Mouse (Mus musculus) thymus, adult 2 months (tissue): Measurements from ENCODE around the gene Mien1. TPM values are rescaled to one million over a fixed set of nuclear protein-coding genes. Genes with fewer than 3 reads are reported as not detected.

ENCODE experiments used
- DNase-seq: peaks from one replicate; pipeline ENCODE4 v3.0.0; 2021
- H3K27ac ChIP-seq: fragments of 200-500 bp; 2 replicates; pipeline ENCODE4 v1.5.1; 2012; ENCODE audit warnings: low read length, control low read depth; ENCODE audit not compliant: control insufficient read depth, insufficient read depth
- H3K27me3 ChIP-seq: fragments of 200-500 bp; 2 replicates; pipeline ENCODE4 v1.6.1; 2012; ENCODE audit warnings: mild to moderate bottlenecking, low read length, moderate library complexity, mixed read lengths; ENCODE audit not compliant: control insufficient read depth, insufficient read depth
- H3K36me3 ChIP-seq: fragments of 200-500 bp; 2 replicates; pipeline ENCODE4 v1.6.1; 2012; ENCODE audit warnings: mild to moderate bottlenecking, low read length, moderate library complexity; ENCODE audit not compliant: control insufficient read depth, insufficient read depth
- H3K4me1 ChIP-seq: fragments of 200-500 bp; replicated peaks from 2 replicates; pipeline ENCODE4 v1.6.1; 2012; ENCODE audit warnings: low read length; ENCODE audit not compliant: control insufficient read depth, insufficient read depth
- H3K4me3 ChIP-seq: fragments of 200-500 bp; 2 replicates; pipeline ENCODE4 v1.5.1; 2012; ENCODE audit warnings: mild to moderate bottlenecking, low read length, control low read depth, moderate library complexity; ENCODE audit not compliant: control insufficient read depth, insufficient read depth
- CTCF ChIP-seq: fragments of 200-500 bp; IDR thresholded peaks from 2 replicates; pipeline ENCODE4 v1.5.1; 2012; ENCODE audit warnings: mild to moderate bottlenecking, control low read depth, low read length, moderate library complexity, borderline replicate concordance; ENCODE audit not compliant: control insufficient read depth, poor library complexity, insufficient read depth; ENCODE audit errors: extremely low read depth
- POLR2A ChIP-seq: fragments of 200-500 bp; IDR thresholded peaks from 2 replicates; pipeline ENCODE4 v1.6.1; 2012; ENCODE audit warnings: mild to moderate bottlenecking, low read length, control low read depth, moderate library complexity; ENCODE audit not compliant: control insufficient read depth, poor library complexity, insufficient read depth; ENCODE audit errors: extremely low read depth
- WGBS: fragments of 180-500 bp; shearing (Covaris S2); methylation state at CpG from one replicate; pipeline ENCODE4 v1.1.7; 2018; 5-methylcytosine and 5-hydroxymethylcytosine counted together
- polyA plus RNA-seq: library from polyadenylated mRNA; depleted of rRNA; stranded (reverse); fragments of >200 nt; gene quantifications from 2 replicates; pipeline ENCODE4 v1.2.3, GENCODE M21; 2012

Gene Mien1
- polyA plus RNA-seq, 1 experiment, result 96.7 TPM

- Histone ChIP-seq H3K27ac (peak overlapping the region; percentile 11; the same call in 1 of the 2 replicates), H3K27me3 (no peaks in the 10 kb centered on the region), H3K36me3 (peaks cover 11% of the 10 kb centered on the region; the same call in 1 of the 2 replicates), H3K4me3 (no peak overlapping the region), H3K4me1 (peaks cover 52% of the 10 kb centered on the region)
- WGBS, result 80% methylated on average over 8 of the region's 8 CpGs
- no peak for TF ChIP-seq CTCF
- no peak for TF ChIP-seq POLR2A
- no peak for DNase-seq
These were observed 35.2 kb upstream of the Mien1 start for GRCm38 (mm10) chr11:98473916-98474479.

- H3K4me3 ChIP-seq, result no peak overlapping the region
- TF ChIP-seq CTCF (no peak), POLR2A (no peak)
- WGBS, result 82% methylated on average over 4 of the region's 4 CpGs
These were observed 33.9 kb upstream of the Mien1 start for GRCm38 (mm10) chr11:98472696-98473095.

GRCm38 (mm10) chr11:98470795-98471194, 32.0 kb upstream of the Mien1 start:
- Histone ChIP-seq H3K4me3 (peak overlapping the region; percentile 8; the same call in 1 of the 2 replicates), H3K36me3 (peaks cover 26% of the 10 kb centered on the region), H3K27me3 (no peaks in the 10 kb centered on the region), H3K27ac (peak overlapping the region; percentile 84), H3K4me1 (peaks cover 52% of the 10 kb centered on the region)
- DNase-seq, result no peak
- 54% methylated on average over 6 of the region's 6 CpGs for WGBS
- no peak for TF ChIP-seq POLR2A
- TF ChIP-seq CTCF, result no peak

More at GRCm38 (mm10) chr11:98472696-98473095, 33.9 kb upstream of the Mien1 start:
- Histone ChIP-seq H3K4me1 (peaks cover 52% of the 10 kb centered on the region), H3K27me3 (no peaks in the 10 kb centered on the region), H3K27ac (no peak overlapping the region), H3K36me3 (peaks cover 11% of the 10 kb centered on the region; the same call in 1 of the 2 replicates)
- no peak for DNase-seq

- H3K36me3 ChIP-seq, result peaks cover 29% of the 10 kb centered on the region
- TF ChIP-seq CTCF (no peak), POLR2A (no peak)
- peak; percentile 51 for DNase-seq
- WGBS, result 10% methylated on average over 22 of the region's 22 CpGs
- no peak overlapping the region for H3K4me3 ChIP-seq
- H3K27ac ChIP-seq, result peak overlapping the region; percentile 84
- H3K4me1 ChIP-seq, result peaks cover 58% of the 10 kb centered on the region
- H3K27me3 ChIP-seq, result no peaks in the 10 kb centered on the region
These were observed 31.2 kb upstream of the Mien1 start for GRCm38 (mm10) chr11:98469761-98470714.

GRCm38 (mm10) chr11:98464516-98464915, 25.7 kb upstream of the Mien1 start:
- H3K4me3 ChIP-seq, result no peak overlapping the region
- H3K4me1 ChIP-seq, result peaks cover 74% of the 10 kb centered on the region
- H3K27ac ChIP-seq, result peak overlapping the region; percentile 80
- peaks cover 20% of the 10 kb centered on the region for H3K36me3 ChIP-seq
- no peak for TF ChIP-seq POLR2A
- TF ChIP-seq CTCF, result no peak
- H3K27me3 ChIP-seq, result no peaks in the 10 kb centered on the region
- DNase-seq, result no peak
- 43% methylated on average over 6 of the region's 6 CpGs for WGBS

- 17% methylated on average over 9 of the region's 9 CpGs for WGBS
- 0 out of 2 replicates have a peak, but pooled peaks have one; percentile 17 for TF ChIP-seq POLR2A
- TF ChIP-seq CTCF, result 0 out of 2 replicates have a peak, but pooled peaks have one; percentile 3
- peaks cover 75% of the 10 kb centered on the region for H3K4me1 ChIP-seq
- H3K27me3 ChIP-seq, result no peaks in the 10 kb centered on the region
- no peak overlapping the region for H3K4me3 ChIP-seq
- DNase-seq, result peak; percentile 61
- peaks cover 20% of the 10 kb centered on the region for H3K36me3 ChIP-seq
- peak overlapping the region; percentile 80 for H3K27ac ChIP-seq
These were observed 25.1 kb upstream of the Mien1 start for GRCm38 (mm10) chr11:98463911-98464310.
